Mouse (Mus musculus) myocyte (in vitro differentiated cells): ENCODE measurements at regions not wholly inside any gene's neighbourhood (a gene's known extent, or its start where the extent isn't known, plus 50 kb on each side); places are given as distances from the start of the nearest gene placed in this dataset.

Experiments used
- CEBPB ChIP-seq: IDR thresholded peaks from 2 replicates; pipeline ENCODE4 v1.6.1; 2011; ENCODE audit warnings: mild to moderate bottlenecking, moderate library complexity; ENCODE audit not compliant: poor library complexity, insufficient read depth, severe bottlenecking
- E2F4 ChIP-seq: IDR thresholded peaks from one replicate; pipeline ENCODE4 v1.6.1; 2011; ENCODE audit warnings: mild to moderate bottlenecking, control low read depth, moderate library complexity; ENCODE audit not compliant: insufficient read depth
- MAX ChIP-seq: IDR thresholded peaks from one replicate; pipeline ENCODE4 v1.6.1; 2011; ENCODE audit warnings: low read depth, mild to moderate bottlenecking, control low read depth
- MYOD1 ChIP-seq, 3 experiments: IDR thresholded peaks; one replicate each; pipeline ENCODE4 v1.6.1; 2011; ENCODE audit warnings: control low read depth in 2 of 3, low read depth in 2 of 3, mild to moderate bottlenecking in 2 of 3, moderate library complexity in 1 of 3; ENCODE audit not compliant: insufficient read length in 2 of 3, control insufficient read depth in 1 of 3
- MYOG ChIP-seq, 3 experiments: IDR thresholded peaks; one replicate each; pipeline ENCODE4 v1.6.1; 2011; ENCODE audit warnings: control low read depth in 2 of 3, low read depth in 2 of 3, mild to moderate bottlenecking in 2 of 3; ENCODE audit not compliant: insufficient read length in 2 of 3, control insufficient read depth in 1 of 3, insufficient read depth in 1 of 3
- POLR2A ChIP-seq: IDR thresholded peaks from one replicate; pipeline ENCODE4 v1.6.1; 2011; ENCODE audit warnings: low read depth, mild to moderate bottlenecking, control low read depth, moderate library complexity; ENCODE audit not compliant: insufficient read length
- POLR2AphosphoS2 ChIP-seq: IDR thresholded peaks from one replicate; pipeline ENCODE4 v1.6.1; 2011; ENCODE audit warnings: low read depth, control low read depth; ENCODE audit not compliant: insufficient read length
- REST ChIP-seq: IDR thresholded peaks from one replicate; pipeline ENCODE4 v1.6.1; 2011; ENCODE audit warnings: mild to moderate bottlenecking, control low read depth, moderate library complexity; ENCODE audit not compliant: insufficient read depth, insufficient read length
- SRF ChIP-seq: IDR thresholded peaks from one replicate; pipeline ENCODE4 v1.6.1; 2011; ENCODE audit warnings: low read depth; ENCODE audit not compliant: control insufficient read depth, insufficient read length
- TCF12 ChIP-seq: IDR thresholded peaks from one replicate; pipeline ENCODE4 v1.6.1; 2011; ENCODE audit warnings: mild to moderate bottlenecking, control low read depth; ENCODE audit not compliant: poor library complexity, insufficient read depth, severe bottlenecking
- TCF3 ChIP-seq: IDR thresholded peaks from one replicate; pipeline ENCODE4 v1.6.1; 2011; ENCODE audit warnings: low read depth, control low read depth; ENCODE audit not compliant: insufficient read length
- USF1 ChIP-seq: IDR thresholded peaks from one replicate; pipeline ENCODE4 v1.6.1; 2011; ENCODE audit warnings: low read depth, mild to moderate bottlenecking, control low read depth, moderate library complexity

DNA sequence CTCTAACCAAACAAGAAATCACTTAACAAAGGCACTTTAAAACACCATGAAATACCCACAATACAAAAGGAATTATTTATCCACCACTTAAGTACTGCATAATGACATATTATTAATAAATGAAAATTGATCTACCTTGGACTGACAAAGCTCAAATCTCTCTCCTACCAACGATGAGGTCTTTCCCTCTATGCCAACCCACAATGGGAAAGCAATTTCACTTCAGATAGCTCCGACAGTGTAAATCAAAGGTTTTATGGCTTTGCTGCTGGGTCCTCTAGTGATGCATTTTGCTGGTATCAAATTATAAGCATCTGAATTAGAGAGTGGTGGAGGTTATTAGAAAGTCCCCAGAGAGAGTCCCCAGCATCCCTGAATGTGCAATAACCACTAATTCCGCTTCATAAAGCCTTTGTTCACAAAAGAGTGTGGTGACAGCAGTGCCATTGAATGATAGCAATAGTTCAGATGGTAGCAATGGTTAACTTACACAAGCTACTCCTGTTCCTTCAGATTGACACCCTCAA, 305.4 kb upstream of the 5930422O12Rik start:
- TF ChIP-seq POLR2A (no peak), POLR2AphosphoS2 (no peak), E2F4 (no peak), MAX (no peak), USF1 (no peak), SRF (no peak), MYOD1 (IDR thresholded peaks at IDR 0.05; ENCODE audit: control insufficient read depth in 1 of 3, insufficient read length in 2 of 3, low read depth in 2 of 3) (no peak), CEBPB (no peak), TCF12 (no peak), REST (no peak), MYOG (IDR thresholded peaks at IDR 0.05; ENCODE audit: control insufficient read depth in 1 of 3, insufficient read depth in 1 of 3, insufficient read length in 2 of 3, low read depth in 2 of 3) (no peak), TCF3 (no peak)
